Mouse (Mus musculus): ENCODE measurements around the gene BC028528. TPM values are rescaled to one million over a fixed set of nuclear protein-coding genes. Genes with fewer than 3 reads are reported as not detected.
"Not testable (repeated sequence)": the region's sequence is repeated elsewhere in the genome, so short reads cannot be mapped to it uniquely, and the experiment has no call there.

The BC028528 gene
- total RNA-seq, 2 experiments from 2014 or later: 15.7 to 20.8 TPM

DNA sequence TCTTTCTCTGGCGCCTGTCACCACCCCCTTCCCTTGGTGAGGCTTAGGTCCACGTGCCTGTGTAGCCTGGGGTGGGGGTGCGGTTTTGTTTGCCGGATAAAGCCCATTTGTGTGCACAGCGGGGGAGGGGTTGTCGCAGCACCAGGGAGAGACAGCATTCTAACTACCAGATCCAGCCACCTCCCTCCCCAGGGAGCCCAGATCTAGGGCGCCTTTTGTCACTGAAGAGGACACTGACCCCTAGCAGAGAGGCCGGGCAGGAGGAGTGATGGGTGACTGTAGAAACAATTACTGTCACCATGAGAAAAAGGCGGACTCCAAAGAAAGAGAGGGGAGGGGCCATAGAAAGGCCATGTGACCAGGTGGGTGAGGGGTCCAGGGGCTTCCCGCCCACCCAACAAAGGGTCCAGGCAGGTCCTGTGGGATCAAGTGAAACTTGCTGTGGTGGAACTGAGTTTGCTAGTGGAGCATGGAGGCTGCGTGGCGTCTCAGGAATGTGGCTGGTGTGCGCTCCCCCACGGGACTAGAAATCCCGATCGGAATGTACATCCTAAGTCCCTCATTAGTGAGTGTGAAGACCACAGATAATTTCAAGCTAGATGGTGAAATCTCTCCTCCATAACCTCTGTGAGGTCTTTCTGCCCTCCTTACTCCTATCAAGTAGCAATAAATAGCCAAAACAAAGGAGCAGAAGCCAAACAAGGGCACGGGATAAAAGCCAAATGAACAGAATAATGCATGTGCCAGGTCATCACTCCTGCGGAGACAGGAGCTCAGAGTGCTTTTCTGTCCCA, 13.5 kb upstream of the BC028528 start:
- no peak for DNase-seq

- DNase-seq: peak; percentile 45
These were observed 12.8 kb upstream of the BC028528 start, which contains the start of gene Car14 for GRCm38 (mm10) chr3:95904568-95904967. Gene Car14, minus strand, starts transcription at chr3:95904691.

DNA sequence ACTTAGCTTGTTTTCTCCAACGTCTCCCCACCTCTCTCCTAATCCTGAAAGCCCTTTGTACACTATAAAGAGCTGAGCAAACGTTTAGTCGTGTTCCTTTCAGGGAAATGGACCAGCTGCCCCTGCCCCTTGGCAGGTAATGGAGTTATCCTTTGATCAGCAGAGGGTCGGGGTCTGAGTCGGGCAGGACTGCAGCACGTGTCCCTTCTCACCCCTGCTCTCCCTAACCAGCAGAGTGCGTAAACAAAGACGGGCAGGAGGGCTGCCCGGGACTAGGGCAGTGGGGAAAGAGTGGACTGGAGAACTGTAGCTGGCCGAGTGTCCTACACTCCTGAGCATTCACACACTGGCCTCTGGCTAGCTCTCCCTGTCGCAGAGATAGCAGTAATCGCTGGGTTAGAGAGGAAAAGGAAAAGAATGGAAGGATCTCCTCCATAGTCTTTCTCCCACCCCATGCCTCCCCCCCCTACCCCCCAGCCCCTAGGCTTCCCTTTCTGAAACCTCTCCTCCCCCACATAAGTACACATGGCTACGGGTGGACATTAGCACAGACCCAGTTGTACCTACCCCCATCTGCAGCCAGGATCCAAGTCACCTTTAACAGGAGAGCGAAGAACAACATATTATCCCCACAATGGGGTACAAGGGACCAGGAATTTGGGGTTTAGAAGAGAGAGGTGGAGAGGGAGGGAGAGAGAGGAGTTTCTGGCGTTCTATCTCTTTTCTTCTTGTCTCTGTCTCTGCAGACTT, 12.1 kb upstream of the BC028528 start:
- DNase-seq: no peak

- DNase-seq: no peak
These were observed 10.8 kb upstream of the BC028528 start for GRCm38 (mm10) chr3:95902643-95903042.

- no peak for DNase-seq
These were observed 10.5 kb upstream of the BC028528 start for GRCm38 (mm10) chr3:95902373-95902625.

DNA sequence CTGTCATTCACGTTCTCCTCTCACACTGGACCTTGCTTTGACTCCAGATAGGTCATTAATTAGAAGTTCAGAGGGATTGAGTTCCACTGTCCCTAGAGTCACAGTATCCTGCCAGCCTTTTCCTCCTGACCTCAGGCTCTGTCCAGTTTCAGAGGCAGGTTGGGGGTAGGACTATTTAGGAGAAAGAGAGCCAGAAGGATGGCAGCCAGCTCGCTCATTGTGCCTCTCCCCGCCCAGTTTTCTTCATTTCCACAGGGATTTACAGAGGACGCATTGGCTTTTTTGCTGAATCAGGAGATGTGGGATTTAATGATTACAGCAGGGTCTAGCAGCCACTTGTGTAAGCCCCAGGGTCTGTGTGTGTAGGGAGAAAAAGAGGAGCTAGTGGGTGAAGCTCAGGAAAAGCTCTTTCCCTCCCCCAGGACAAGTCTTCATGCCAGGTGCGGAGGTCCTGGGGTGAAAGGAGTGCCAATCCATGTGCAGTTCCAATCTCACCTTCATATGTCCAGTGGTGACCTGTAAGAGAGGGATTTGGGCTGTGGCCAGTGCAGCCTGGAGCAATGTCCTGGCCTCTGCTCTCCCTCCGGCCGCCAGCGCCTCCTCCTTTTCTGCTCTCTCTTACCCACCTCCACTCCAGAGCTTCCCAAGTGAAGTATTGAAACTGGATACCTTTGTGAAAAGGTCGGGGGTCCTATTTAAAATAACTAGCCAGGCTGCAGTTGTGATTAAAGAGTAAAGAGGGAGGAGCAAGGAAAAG, 10.0 kb upstream of the BC028528 start:
- DNase-seq: peak; percentile 36

GRCm38 (mm10) chr3:95899800-95900524, 8.2 kb upstream of the BC028528 start:
- no peak for DNase-seq

DNA sequence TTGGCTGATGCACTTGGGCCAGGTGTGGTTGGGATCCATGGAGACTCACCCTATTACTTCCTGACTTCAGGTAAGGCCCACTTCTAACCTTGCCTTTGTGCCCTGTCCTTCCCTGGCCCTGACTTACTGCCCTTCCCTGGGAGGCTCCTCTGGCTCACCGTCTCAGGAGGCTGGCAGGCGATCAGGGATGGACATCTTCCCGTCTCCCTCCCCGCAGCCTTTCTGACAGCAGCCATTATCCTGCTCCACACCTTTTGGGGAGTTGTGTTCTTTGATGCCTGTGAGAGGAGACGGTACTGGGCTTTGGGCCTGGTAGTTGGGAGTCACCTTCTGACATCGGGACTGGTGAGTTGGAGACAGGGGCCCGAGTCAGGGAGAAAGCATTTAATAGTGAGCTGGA, 3.7 kb upstream of the BC028528 start:
- DNase-seq: not testable (repeated sequence)

DNA sequence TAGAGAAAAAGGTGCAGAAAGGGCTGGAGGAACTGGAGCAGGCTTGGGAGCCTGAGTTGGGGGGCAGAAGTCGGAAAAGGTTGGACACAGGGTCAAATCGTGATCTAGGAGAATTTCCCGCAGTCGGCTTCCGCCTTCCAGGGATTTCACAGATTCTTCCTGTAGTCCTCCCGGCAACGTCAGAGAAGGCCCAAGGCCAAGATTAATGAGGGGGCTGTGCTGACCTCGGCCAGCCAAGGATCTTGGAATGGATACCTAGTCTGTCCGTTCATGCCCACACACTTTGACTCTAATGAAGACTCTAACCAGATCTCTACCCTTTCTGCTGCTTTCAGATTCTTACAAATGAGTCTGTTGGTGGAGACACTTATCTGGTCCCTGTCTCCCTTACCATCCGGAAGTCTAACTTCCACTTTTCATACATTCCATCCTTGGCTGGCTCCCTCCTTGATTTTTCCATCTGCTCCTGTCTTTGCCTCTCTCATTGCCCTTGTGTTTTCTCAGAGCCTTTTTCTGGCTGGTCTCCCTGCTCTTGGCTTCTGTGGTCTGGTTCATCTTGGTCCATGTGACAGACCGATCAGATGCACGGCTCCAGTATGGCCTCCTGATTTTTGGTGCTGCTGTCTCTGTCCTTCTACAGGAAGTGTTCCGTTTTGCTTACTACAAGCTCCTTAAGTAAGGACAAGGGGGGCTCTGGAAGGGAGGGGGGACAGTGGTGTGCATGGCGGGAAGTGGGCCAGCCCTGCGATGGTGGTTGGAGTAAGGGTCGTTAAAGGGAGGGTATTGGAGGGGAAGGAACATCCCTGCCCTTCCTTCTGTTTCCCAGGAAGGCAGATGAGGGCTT, 2.7 kb upstream of the BC028528 start:
- DNase-seq: peak; percentile 45

DNA sequence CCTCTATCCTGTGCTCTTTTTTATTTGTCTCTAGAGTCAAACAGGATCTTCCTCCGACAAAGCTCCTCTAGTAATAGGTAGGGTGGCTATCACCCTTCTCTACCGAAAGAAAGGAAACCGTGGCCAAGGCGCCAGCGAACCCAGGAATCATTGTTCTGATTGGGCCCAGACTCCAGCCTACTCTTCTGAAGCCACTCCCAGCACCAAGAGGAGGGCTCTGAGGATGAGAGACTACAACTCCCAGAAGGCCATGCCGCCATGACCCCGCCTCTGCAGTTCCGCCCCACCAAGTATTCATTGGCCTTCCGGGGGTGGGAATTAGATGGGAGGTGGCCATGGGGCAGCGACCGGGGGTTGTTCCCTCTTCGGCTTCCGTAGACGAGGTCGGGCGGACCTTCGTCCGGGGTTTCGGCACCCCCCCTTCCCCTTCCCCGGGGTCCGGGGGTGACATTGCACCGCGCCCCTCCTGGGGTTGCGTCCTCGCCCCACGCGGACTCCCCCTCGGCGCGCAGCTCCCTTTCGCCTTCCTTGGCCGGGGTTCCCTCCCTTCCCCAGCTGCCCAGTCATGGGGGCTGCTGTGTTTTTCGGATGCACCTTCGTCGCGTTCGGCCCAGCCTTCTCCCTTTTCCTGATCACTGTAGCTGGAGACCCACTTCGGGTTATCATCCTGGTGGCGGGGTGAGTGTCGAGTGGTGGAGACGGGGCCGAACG, 2.0 kb upstream of the BC028528 start, which contains the start of gene Aph1a:
Gene Aph1a (plus strand): TSS at position 364 of the 711 bp plus-strand sequence.
- DNase-seq: peak; percentile 90

- DNase-seq: no peak
These were observed 1.3 kb upstream of the BC028528 start for GRCm38 (mm10) chr3:95893126-95893525.

DNA sequence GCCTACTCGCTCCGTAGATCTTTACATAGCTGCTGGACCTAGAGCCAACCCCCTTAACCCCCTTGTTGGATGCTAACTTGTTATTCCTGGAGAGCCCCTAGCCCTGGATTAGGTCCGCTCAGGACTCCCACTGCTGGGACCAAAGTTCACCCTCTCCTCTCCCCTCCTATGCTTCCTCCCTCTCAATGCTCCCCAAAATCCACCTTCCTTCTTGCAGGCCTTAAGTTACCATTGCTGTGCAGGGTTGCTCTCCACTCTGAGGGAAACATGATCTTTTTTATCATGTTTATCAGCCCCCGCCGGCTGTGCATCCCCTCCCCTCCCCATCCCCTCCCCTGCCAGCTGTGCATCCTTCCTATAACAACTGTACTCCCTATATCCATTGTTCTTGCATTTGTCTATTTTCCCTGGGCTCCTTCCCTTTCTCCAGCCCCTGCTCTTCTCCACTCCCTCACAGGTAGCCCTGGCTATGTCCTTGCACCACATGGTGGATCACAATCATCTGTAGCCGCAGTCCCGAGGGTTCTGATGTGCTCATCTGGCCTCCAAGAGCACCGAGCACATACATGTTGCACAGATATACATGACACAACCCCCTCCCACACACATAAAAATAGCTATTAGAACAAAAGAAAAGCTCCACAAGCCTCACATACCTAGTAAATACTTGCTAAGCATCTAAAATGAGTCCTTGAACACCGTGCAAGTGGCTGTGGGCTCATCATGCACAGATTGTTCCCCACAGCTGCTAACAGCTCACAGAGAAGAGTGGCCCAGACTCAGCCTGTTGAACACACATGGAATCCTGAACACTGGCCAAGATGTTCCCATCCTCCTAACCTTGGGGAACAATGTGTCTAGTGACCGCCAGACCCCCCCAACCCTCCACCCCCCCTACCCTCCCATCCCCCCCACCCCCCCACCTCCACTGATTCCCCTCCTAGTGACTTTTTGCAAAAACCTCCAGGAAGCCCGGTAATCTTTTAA, 554 bp upstream of the BC028528 start:
- no peak for DNase-seq

- DNase-seq: no peak
These were observed 2.1 kb downstream of the BC028528 start for GRCm38 (mm10) chr3:95889664-95890063.

DNA sequence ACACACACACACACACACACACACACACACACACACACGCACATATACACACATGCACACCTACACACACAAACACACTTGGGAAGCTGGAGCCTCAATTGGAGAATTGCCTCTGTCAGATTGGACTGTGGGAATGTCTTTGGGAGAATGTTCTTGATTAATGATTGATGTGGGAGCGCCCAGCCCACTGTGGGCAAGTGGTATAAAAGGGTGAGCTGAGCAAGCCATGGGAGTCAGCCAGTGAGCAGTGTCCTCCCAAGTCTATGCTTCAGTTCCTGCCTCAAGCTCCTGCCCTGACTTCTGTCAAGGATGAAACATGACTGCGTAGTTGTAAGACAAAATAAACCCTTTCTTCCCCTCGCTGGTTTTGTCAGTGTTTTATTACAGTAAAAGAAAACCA, 4.2 kb downstream of the BC028528 start:
- no peak for DNase-seq

DNA sequence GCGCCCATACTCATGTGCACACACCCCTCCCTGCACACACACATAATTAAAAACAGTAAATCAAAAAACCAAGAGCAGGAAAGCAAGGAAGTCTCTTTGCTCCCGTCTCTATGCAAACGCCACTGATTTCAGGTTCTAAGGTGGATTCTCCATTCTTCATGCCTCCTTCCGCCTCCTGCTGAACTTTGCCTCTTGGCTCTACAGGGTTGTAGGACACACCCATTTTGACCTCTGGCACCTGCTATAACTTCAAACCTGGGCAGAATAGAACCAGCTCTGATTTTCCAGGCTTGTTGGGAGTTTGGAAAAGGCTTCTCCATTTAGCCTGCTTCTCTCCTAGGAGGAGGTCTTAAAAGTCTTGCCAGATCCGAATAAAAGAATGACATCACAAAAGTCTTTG, 7.4 kb downstream of the BC028528 start:
- DNase-seq: no peak

- DNase-seq: peak; percentile 73
These were observed 8.9 kb downstream of the BC028528 start for GRCm38 (mm10) chr3:95882816-95883425.

- peak; percentile 88 for DNase-seq
These were observed 9.6 kb downstream of the BC028528 start, which contains the start of gene Ciart for GRCm38 (mm10) chr3:95881979-95882815. Gene Ciart, minus strand, starts transcription at chr3:95882251.

DNA sequence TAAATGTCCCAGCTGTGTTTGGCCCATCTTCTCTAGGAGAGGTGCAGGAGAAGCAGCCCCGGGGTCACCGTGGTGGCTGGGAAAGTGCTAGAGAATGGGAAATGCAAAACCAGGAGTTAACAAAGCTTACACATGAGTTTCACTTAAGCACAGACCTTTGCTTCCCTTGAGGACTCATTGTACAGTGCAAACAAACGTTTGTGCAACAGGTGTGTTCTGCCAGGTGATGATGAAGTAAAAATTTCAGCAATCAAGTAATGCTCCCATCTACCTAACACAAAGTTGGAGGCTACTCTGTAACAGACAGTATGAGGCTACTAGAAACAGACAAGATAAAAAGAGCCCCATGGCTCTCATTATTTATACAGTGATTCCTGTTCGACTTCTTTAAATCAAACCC, 12.7 kb downstream of the BC028528 start:
- no peak for DNase-seq
